Mouse (Mus musculus) lung, postnatal 0 days (tissue): ENCODE data around the gene Traf5. TPM values are rescaled to one million over a fixed set of nuclear protein-coding genes. Genes with fewer than 3 reads are reported as not detected.

ENCODE experiments used
- ATAC-seq: fragments of 200-750 bp; cut with Nextera tagmentation; 2 replicates; pipeline ENCODE4 v1.8.0; 2017; ENCODE audit warnings: moderate library complexity
- DNase-seq: peaks from one replicate; pipeline ENCODE4 v3.0.0-alpha.2; 2016; ENCODE audit warnings: low spot score
- H3K27ac ChIP-seq: fragments of 300-500 bp; sonication (generic); 2 replicates; pipeline ENCODE4 v1.5.1; 2014; ENCODE audit warnings: antibody characterized with exemption, mild to moderate bottlenecking, low read length, mixed read lengths
- H3K27me3 ChIP-seq: fragments of 300-500 bp; sonication (generic); replicated peaks from 2 replicates; pipeline ENCODE4 v1.6.1; 2014; ENCODE audit warnings: low read length, mixed read lengths; ENCODE audit not compliant: insufficient read depth
- H3K36me3 ChIP-seq: fragments of 300-500 bp; sonication (generic); 2 replicates; pipeline ENCODE4 v1.6.1; 2014; ENCODE audit warnings: low read length, mixed read lengths; ENCODE audit not compliant: insufficient read depth
- H3K4me1 ChIP-seq: fragments of 300-500 bp; sonication (generic); 2 replicates; pipeline ENCODE4 v1.6.1; 2014; ENCODE audit warnings: antibody characterized with exemption, low read depth, low read length, mixed read lengths; ENCODE audit not compliant: insufficient read depth
- H3K4me2 ChIP-seq: fragments of 300-500 bp; sonication (generic); replicated peaks from 2 replicates; pipeline ENCODE4 v1.6.1; 2014; ENCODE audit warnings: low read depth, mild to moderate bottlenecking, low read length, moderate library complexity, mixed read lengths
- H3K4me3 ChIP-seq: fragments of 300-500 bp; sonication (generic); 2 replicates; pipeline ENCODE4 v1.5.1; 2014; ENCODE audit warnings: low read depth, low read length
- H3K9ac ChIP-seq: fragments of 300-500 bp; sonication (generic); replicated peaks from 2 replicates; pipeline ENCODE4 v1.6.1; 2014; ENCODE audit warnings: low read depth, mild to moderate bottlenecking
- H3K9me3 ChIP-seq: fragments of 300-500 bp; sonication (generic); 2 replicates; pipeline ENCODE4 v1.6.1; 2016; ENCODE audit warnings: low read length, mixed read lengths
- CTCF ChIP-seq: IDR thresholded peaks from 2 replicates; pipeline ENCODE4 v1.5.1; 2016; ENCODE audit warnings: antibody characterized with exemption, mild to moderate bottlenecking
- EP300 ChIP-seq: IDR thresholded peaks from 2 replicates; pipeline ENCODE4 v1.6.1; 2016; ENCODE audit warnings: antibody characterized with exemption, mild to moderate bottlenecking, control low read depth
- WGBS: fragments of 180-500 bp; shearing (Covaris S2); extraction: QIAGEN DNeasy Blood & Tissue Kit; methylation state at CpG from one replicate; pipeline ENCODE4 v1.1.7; 2014; 5-methylcytosine and 5-hydroxymethylcytosine counted together
- polyA plus RNA-seq: library from polyadenylated mRNA; unstranded; fragments of >200 nt; fragmentation: Nextera tagmentation; extraction: Ambion mirVana; gene quantifications from 2 replicates; pipeline ENCODE4 v1.2.1, GENCODE M21; 2015

The Traf5 gene
- polyA plus RNA-seq, 1 experiment from 2014 or later = 27.1 TPM

DNA sequence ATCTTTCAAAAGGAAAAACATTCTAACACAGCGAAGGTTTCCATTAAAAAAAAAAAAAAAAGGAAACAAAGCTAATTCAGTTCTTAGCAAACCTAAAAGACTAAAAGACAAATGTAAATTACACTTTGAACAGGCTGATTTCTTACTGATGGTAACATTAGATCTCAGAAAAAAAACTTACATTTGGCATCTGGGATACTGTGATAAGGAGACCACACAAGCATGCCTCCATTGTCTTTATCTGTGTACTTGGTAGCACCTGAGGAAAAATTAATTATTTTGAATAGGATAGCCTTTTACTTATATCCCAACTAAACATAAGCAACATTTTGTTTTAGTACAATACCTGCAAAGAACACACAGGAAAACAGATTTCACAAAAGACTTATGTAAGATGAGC, 37.8 kb upstream of the Traf5 start:
- 97% methylated on average over 1 of the region's 1 CpGs for WGBS
- H3K36me3 ChIP-seq = 0 out of 2 replicates have a peak, but pooled peaks cover 1% of the 10 kb centered on the region

DNA sequence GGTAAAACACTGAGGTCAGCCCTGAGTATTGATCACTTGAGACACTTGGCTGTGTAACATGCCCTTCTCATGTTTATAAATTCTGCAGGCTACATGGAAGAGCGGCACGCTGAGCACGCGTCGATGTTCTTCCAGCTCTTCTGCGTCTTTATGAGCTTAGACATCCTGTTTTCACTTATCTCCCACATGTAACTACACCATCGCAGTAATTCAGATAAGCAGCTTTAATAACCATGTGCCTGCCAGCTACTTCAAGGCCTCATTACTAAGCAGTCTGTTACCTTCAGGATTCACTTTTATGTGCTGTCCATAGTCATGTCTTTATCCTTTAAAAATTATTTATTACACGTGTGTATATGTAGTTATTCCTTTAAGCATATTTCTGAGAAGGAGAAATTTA, 36.0 kb upstream of the Traf5 start:
- no peaks in the 10 kb centered on the region for H3K27me3 ChIP-seq
- H3K36me3 ChIP-seq = 0 out of 2 replicates have a peak, but pooled peaks cover 11% of the 10 kb centered on the region
- H3K4me1 ChIP-seq = no peaks in the 10 kb centered on the region
- no peak overlapping the region for H3K4me3 ChIP-seq
- ATAC-seq (no peak), DNase-seq (no peak)
- TF ChIP-seq CTCF = no peak
- TF ChIP-seq EP300 = no peak
- no peak overlapping the region for H3K9ac ChIP-seq
- H3K27ac ChIP-seq = no peak overlapping the region
- WGBS = 87% methylated on average over 8 of the region's 8 CpGs
- no peaks in the 10 kb centered on the region for H3K9me3 ChIP-seq
- no peak overlapping the region for H3K4me2 ChIP-seq

More for the DNA sequence above, 37.8 kb upstream of the Traf5 start:
- no peaks in the 10 kb centered on the region for H3K9me3 ChIP-seq
- TF ChIP-seq EP300 = no peak
- no peak for TF ChIP-seq CTCF
- DNase-seq (no peak), ATAC-seq (no peak)
- H3K9ac ChIP-seq = no peak overlapping the region
- H3K4me1 ChIP-seq = no peaks in the 10 kb centered on the region
- no peak overlapping the region for H3K4me3 ChIP-seq
- no peaks in the 10 kb centered on the region for H3K27me3 ChIP-seq
- no peak overlapping the region for H3K4me2 ChIP-seq
- H3K27ac ChIP-seq = no peak overlapping the region

DNA sequence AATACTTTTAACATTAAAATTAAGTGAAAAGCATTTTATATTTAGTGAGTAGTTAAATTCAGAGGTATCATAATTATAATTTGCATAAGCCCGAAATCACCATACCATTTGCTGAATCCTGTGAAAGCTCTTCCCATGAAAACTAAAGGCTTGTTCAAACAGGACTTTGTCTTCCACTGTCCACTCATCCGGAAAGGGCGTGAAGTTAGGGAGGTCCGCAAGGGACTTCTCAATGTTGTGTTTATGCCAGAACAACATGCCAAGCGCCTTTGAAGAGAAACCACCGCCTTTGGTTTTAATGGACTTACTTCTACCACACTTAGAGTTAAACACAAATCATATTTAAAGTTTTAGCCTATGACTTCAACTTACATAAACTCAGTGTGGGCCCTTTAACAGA, 33.4 kb upstream of the Traf5 start:
- no peaks in the 10 kb centered on the region for H3K4me1 ChIP-seq
- H3K36me3 ChIP-seq = peaks cover 13% of the 10 kb centered on the region; the same call in 1 of the 2 replicates

DNA sequence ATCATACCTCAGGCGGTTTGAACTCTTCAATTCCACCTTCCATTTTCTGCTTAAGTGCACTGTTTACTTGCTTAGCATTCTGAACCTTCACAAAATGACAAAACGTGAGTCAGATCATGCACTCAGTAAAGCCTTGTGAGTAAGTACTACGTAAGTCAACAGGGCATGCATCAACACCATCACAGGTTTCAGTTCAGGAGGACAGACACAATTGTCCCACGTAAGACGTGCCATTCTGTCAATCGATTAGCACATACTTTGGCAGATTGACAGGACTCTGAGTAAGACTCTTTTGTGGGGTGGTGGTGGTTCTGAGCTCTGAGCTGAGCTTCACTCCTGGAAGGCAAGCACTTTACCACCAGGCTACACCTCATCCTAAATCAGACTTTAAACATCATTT, 23.9 kb upstream of the Traf5 start:
- ATAC-seq = no peak
- 89% methylated on average over 6 of the region's 6 CpGs for WGBS
- H3K36me3 ChIP-seq = peaks cover 29% of the 10 kb centered on the region
- DNase-seq = no peak
- no peaks in the 10 kb centered on the region for H3K27me3 ChIP-seq
- no peaks in the 10 kb centered on the region for H3K9me3 ChIP-seq
- TF ChIP-seq EP300 = no peak
- TF ChIP-seq CTCF = no peak
- no peak overlapping the region for H3K27ac ChIP-seq
- no peak overlapping the region for H3K4me2 ChIP-seq
- no peaks in the 10 kb centered on the region for H3K4me1 ChIP-seq
- H3K9ac ChIP-seq = no peak overlapping the region
- no peak overlapping the region for H3K4me3 ChIP-seq

More for the DNA sequence above, 33.4 kb upstream of the Traf5 start:
- TF ChIP-seq CTCF (no peak), EP300 (no peak)
- WGBS = 93% methylated on average over 6 of the region's 6 CpGs
- Histone ChIP-seq H3K27me3 (no peaks in the 10 kb centered on the region), H3K27ac (no peak overlapping the region), H3K4me2 (no peak overlapping the region), H3K9ac (no peak overlapping the region), H3K9me3 (no peaks in the 10 kb centered on the region), H3K4me3 (no peak overlapping the region)
- ATAC-seq (no peak), DNase-seq (no peak)

DNA sequence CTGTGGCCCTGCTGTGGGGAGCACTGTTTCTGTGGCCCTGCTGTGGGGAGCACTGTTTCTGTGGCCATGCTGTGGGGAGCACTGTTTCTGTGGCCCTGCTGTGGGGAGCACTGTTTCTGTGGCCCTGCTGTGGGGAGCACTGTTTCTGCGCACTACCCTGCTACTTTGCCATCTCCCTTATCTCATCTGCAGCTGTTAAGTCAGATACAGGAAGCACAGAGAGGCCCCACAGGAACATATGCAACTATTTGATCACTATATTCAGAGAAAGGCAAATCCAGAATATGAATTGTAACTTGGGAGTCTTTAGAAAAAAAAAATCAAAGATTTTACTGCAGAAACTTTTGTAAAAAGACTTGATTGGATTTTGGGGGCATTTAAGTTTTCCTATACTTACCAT, 23.0 kb upstream of the Traf5 start:
- Histone ChIP-seq H3K4me3 (no peak overlapping the region), H3K27me3 (no peaks in the 10 kb centered on the region), H3K4me1 (no peaks in the 10 kb centered on the region), H3K36me3 (peaks cover 26% of the 10 kb centered on the region), H3K9ac (no peak overlapping the region), H3K27ac (no peak overlapping the region), H3K9me3 (no peaks in the 10 kb centered on the region), H3K4me2 (no peak overlapping the region)
- 88% methylated on average over 1 of the region's 1 CpGs for WGBS
- DNase-seq = no peak
- no peak for TF ChIP-seq CTCF
- TF ChIP-seq EP300 = no peak
- no peak for ATAC-seq

DNA sequence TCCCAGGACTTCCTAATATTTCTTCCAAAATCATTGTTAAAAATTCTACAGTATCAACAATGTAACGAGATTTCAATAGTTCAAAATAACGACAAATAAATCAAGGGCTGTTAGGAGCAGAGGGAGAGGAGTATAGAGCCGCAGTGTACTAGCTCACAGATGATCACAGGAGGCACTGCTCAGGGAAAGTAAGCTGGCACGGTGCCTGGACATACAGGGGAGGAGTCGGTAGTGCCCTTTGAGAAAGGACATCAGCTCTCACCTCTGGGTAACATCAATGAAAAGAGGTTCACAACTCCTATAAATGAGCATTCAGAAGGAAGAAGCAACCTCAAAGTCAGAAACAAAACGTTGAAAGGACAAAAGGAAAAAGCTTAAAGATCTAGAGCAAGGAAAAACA, 16.8 kb upstream of the Traf5 start:
- no peaks in the 10 kb centered on the region for H3K4me1 ChIP-seq
- H3K4me3 ChIP-seq = no peak overlapping the region
- ATAC-seq (no peak), DNase-seq (no peak)
- H3K9me3 ChIP-seq = no peaks in the 10 kb centered on the region
- H3K27ac ChIP-seq = no peak overlapping the region
- WGBS = 59% methylated on average over 6 of the region's 6 CpGs
- no peak overlapping the region for H3K4me2 ChIP-seq
- H3K27me3 ChIP-seq = no peaks in the 10 kb centered on the region
- no peak for TF ChIP-seq CTCF
- TF ChIP-seq EP300 = no peak
- H3K9ac ChIP-seq = no peak overlapping the region
- peaks cover 5% of the 10 kb centered on the region; the same call in 1 of the 2 replicates for H3K36me3 ChIP-seq

DNA sequence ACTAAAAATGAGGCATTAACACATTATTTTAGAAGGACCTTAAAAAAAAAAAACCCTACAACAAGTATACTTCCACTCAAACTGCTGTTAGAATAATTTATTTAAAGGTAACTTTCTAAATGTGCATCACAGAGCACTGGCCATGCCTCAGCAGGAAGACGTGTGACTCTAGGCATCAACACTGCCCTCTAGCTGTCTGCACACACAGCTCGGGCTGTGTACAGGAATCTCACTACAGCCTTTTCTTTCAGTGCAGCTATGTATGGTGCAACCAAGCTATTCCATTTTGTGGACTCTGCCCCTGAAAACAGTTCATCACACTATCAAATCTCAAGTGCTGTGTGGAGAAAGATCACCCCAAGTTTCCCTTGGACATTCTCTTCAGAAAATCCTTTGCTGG, 15.0 kb upstream of the Traf5 start:
- Histone ChIP-seq H3K4me3 (no peak overlapping the region), H3K36me3 (peaks cover 5% of the 10 kb centered on the region; the same call in 1 of the 2 replicates), H3K9me3 (no peaks in the 10 kb centered on the region), H3K4me2 (no peak overlapping the region), H3K4me1 (no peaks in the 10 kb centered on the region), H3K9ac (no peak overlapping the region), H3K27ac (no peak overlapping the region), H3K27me3 (no peaks in the 10 kb centered on the region)
- WGBS = 11% methylated on average over 2 of the region's 2 CpGs
- TF ChIP-seq CTCF = peak; percentile 70
- TF ChIP-seq EP300 = no peak
- DNase-seq (peak; percentile 63), ATAC-seq (peak; percentile 72)
